Mouse (Mus musculus) right cerebral cortex, adult 18-20 months (tissue): ENCODE data around the gene Acap1.

Source experiments
- DNase-seq: peaks from one replicate; pipeline ENCODE4 v3.0.0; 2022; ENCODE audit warnings: mixed read lengths

Gene Acap1

GRCm38 (mm10) chr11:69901406-69901846, 6.1 kb upstream of the Acap1 start:
- peak; percentile 98 for DNase-seq

GRCm38 (mm10) chr11:69900471-69901405, 5.4 kb upstream of the Acap1 start, which contains the start of the genes 2810408A11Rik and Neurl4:
Gene 2810408A11Rik, minus strand, starts transcription at chr11:69900987.
Gene Neurl4, plus strand, starts transcription at chr11:69901072.
- DNase-seq = peak; percentile 93

GRCm38 (mm10) chr11:69899870-69900269, 4.5 kb upstream of the Acap1 start:
- no peak for DNase-seq

- DNase-seq = no peak
Observed at GRCm38 (mm10) chr11:69894671-69895070, 668 bp downstream of the Acap1 start.

GRCm38 (mm10) chr11:69891482-69891881, 3.9 kb downstream of the Acap1 start:
- DNase-seq = peak; percentile 32

- DNase-seq = no peak
Observed at GRCm38 (mm10) chr11:69886907-69887635, 8.3 kb downstream of the Acap1 start.

- DNase-seq = no peak
Observed at GRCm38 (mm10) chr11:69884663-69885062, 10.7 kb downstream of the Acap1 start.

- DNase-seq = no peak
Observed at GRCm38 (mm10) chr11:69884240-69884639, 11.1 kb downstream of the Acap1 start.

GRCm38 (mm10) chr11:69883527-69884151, 11.7 kb downstream of the Acap1 start:
- no peak for DNase-seq

GRCm38 (mm10) chr11:69883066-69883465, 12.3 kb downstream of the Acap1 start:
- DNase-seq = no peak

- no peak for DNase-seq
Observed at GRCm38 (mm10) chr11:69881787-69882670, 13.3 kb downstream of the Acap1 start.

- peak; percentile 69 for DNase-seq
Observed at GRCm38 (mm10) chr11:69880853-69881603, 14.3 kb downstream of the Acap1 start, which contains the start of gene Kctd11. Gene Kctd11, minus strand, starts transcription at chr11:69881406.

GRCm38 (mm10) chr11:69880506-69880852, 14.9 kb downstream of the Acap1 start:
- DNase-seq = no peak

- DNase-seq = no peak
Observed at GRCm38 (mm10) chr11:69879711-69880110, 15.6 kb downstream of the Acap1 start.

GRCm38 (mm10) chr11:69878952-69879351, 16.4 kb downstream of the Acap1 start:
- DNase-seq = no peak

- DNase-seq = no peak
Observed at GRCm38 (mm10) chr11:69878399-69878798, 16.9 kb downstream of the Acap1 start.

- no peak for DNase-seq
Observed at GRCm38 (mm10) chr11:69877878-69878277, 17.5 kb downstream of the Acap1 start, which contains the start of gene Tmem95. Gene Tmem95, minus strand, starts transcription at chr11:69878018.

- DNase-seq = peak; percentile 69
Observed at GRCm38 (mm10) chr11:69876867-69877266, 18.5 kb downstream of the Acap1 start.

GRCm38 (mm10) chr11:69876186-69876585, 19.2 kb downstream of the Acap1 start:
- no peak for DNase-seq

- DNase-seq = no peak
Observed at GRCm38 (mm10) chr11:69872451-69872850, 22.9 kb downstream of the Acap1 start.

GRCm38 (mm10) chr11:69871822-69872221, 23.5 kb downstream of the Acap1 start:
- no peak for DNase-seq
